Mouse (Mus musculus): Measurements from ENCODE around the gene Ak9.

The Ak9 gene

GRCm38 (mm10) chr10:41450137-41450670 is 146.4 kb downstream of the Ak9 start, which contains the start of gene Zbtb24:
TSS of gene Zbtb24 (plus strand) at chr10:41450383.
- peak; percentile 97 for DNase-seq (ENCODE audit: extremely low read depth, insufficient read length, low spot score)

GRCm38 (mm10) chr10:41450780-41451522 is 147.2 kb downstream of the Ak9 start:
- no peak for DNase-seq (ENCODE audit: extremely low read depth, insufficient read length, low spot score)

- no peak for DNase-seq (ENCODE audit: extremely low read depth, insufficient read length, low spot score)
Measured at GRCm38 (mm10) chr10:41451656-41452055, 147.9 kb downstream of the Ak9 start.

- no peak for DNase-seq (ENCODE audit: extremely low read depth, insufficient read length, low spot score)
Measured at GRCm38 (mm10) chr10:41452791-41453190, 149.0 kb downstream of the Ak9 start.

- DNase-seq (ENCODE audit: extremely low read depth, insufficient read length, low spot score), result no peak
Measured at GRCm38 (mm10) chr10:41459990-41460389, 156.2 kb downstream of the Ak9 start.

- no peak for DNase-seq (ENCODE audit: extremely low read depth, insufficient read length, low spot score)
Measured at GRCm38 (mm10) chr10:41460501-41460900, 156.7 kb downstream of the Ak9 start.

- DNase-seq (ENCODE audit: extremely low read depth, insufficient read length, low spot score), result no peak
Measured at GRCm38 (mm10) chr10:41461057-41461722, 157.4 kb downstream of the Ak9 start.

GRCm38 (mm10) chr10:41464401-41464955 is 160.7 kb downstream of the Ak9 start:
- no peak for DNase-seq (ENCODE audit: extremely low read depth, insufficient read length, low spot score)

GRCm38 (mm10) chr10:41467325-41467724 is 163.5 kb downstream of the Ak9 start:
- no peak for DNase-seq (ENCODE audit: extremely low read depth, insufficient read length, low spot score)

GRCm38 (mm10) chr10:41470693-41471092 is 166.9 kb downstream of the Ak9 start:
- no peak for DNase-seq (ENCODE audit: extremely low read depth, insufficient read length, low spot score)

- no peak for DNase-seq (ENCODE audit: extremely low read depth, insufficient read length, low spot score)
Measured at GRCm38 (mm10) chr10:41472534-41472933, 168.8 kb downstream of the Ak9 start.

- no peak for DNase-seq (ENCODE audit: extremely low read depth, insufficient read length, low spot score)
Measured at GRCm38 (mm10) chr10:41472962-41473481, 169.2 kb downstream of the Ak9 start.

- no peak for DNase-seq (ENCODE audit: extremely low read depth, insufficient read length, low spot score)
Measured at GRCm38 (mm10) chr10:41473782-41474468, 170.1 kb downstream of the Ak9 start.

- DNase-seq (ENCODE audit: extremely low read depth, insufficient read length, low spot score), result no peak
Measured at GRCm38 (mm10) chr10:41474981-41475391, 171.2 kb downstream of the Ak9 start.

GRCm38 (mm10) chr10:41476171-41477017 is 172.6 kb downstream of the Ak9 start, which contains the start of gene Mical1:
TSS of gene Mical1 (plus strand) at chr10:41476314.
- no peak for DNase-seq (ENCODE audit: extremely low read depth, insufficient read length, low spot score)

GRCm38 (mm10) chr10:41477018-41477277 is 173.2 kb downstream of the Ak9 start:
- DNase-seq (ENCODE audit: extremely low read depth, insufficient read length, low spot score), result peak; percentile 54

- peak; percentile 70 for DNase-seq (ENCODE audit: extremely low read depth, insufficient read length, low spot score)
Measured at GRCm38 (mm10) chr10:41477278-41478181, 173.8 kb downstream of the Ak9 start.

GRCm38 (mm10) chr10:41479961-41480360 is 176.2 kb downstream of the Ak9 start:
- no peak for DNase-seq (ENCODE audit: extremely low read depth, insufficient read length, low spot score)
